Comparison of ENCODE assay signal across 14 mouse cellular contexts in the genomic region with DNA sequence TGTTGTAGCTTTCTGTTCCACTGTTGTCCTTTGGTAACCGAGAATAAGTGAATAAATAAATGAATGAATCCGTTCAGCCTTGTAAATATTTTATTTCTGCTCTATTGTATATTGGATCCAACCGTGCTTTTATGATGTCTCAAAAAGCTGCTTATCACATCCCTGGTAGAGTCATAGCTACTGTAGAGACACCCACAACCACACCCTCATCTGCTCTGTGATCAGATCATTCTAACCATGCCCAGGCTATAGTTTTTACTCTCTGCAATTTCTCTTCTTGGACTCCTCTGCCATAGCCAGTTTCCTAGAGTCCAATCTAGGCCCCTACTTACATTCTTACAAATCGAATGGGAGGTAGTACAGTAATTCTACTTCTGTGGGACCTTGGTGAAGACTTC. TPM values are rescaled to one million over a fixed set of nuclear protein-coding genes. Genes with fewer than 3 reads are reported as not detected.
DNase-seq lines count a peak whose midpoint lies in the region; ATAC-seq lines count a peak whose summit lies in the region.
"Had no signal": no experiment of that assay in that cellular context is flagged by ENCODE, and none has a peak within 500 bp of the region (broad histone marks: within the 10 kb centered on the region; RNA-seq: fewer than 3 reads in every experiment).

No protein-coding gene starts in this region.

- H3K36me3 ChIP-seq in heart, embryonic 10.5 days: no peaks in the 10 kb centered on the region
- H3K36me3 ChIP-seq in megakaryocyte, embryonic 14.5 days (replicated peaks; ENCODE audit: low read length): no peaks in the 10 kb centered on the region
- H3K36me3 ChIP-seq in limb, embryonic 15.5 days: no peaks in the 10 kb centered on the region
- H3K36me3 ChIP-seq in stomach, embryonic 15.5 days: no peaks in the 10 kb centered on the region

- 75% methylated on average over 4 of the region's 4 CpGs for WGBS in heart, embryonic 10.5 days
- WGBS in limb, embryonic 15.5 days: 64% methylated on average over 4 of the region's 4 CpGs
- 50% methylated on average over 4 of the region's 4 CpGs for WGBS in stomach, embryonic 15.5 days

- peaks cover 64% of the 10 kb centered on the region for H3K4me1 ChIP-seq in heart, embryonic 10.5 days
- H3K4me1 ChIP-seq in megakaryocyte, embryonic 14.5 days: peaks cover 88% of the 10 kb centered on the region
- peaks cover 10% of the 10 kb centered on the region for H3K4me1 ChIP-seq in limb, embryonic 15.5 days
- H3K4me1 ChIP-seq in stomach, embryonic 15.5 days: peaks cover 20% of the 10 kb centered on the region; the same call in 1 of the 2 replicates

- no peak for ATAC-seq in megakaryocyte, adult 5-6 weeks (ENCODE audit: poor library complexity, severe bottlenecking)
- ATAC-seq in limb, embryonic 15.5 days (ENCODE audit: insufficient number of reproducible peaks, low FRiP score, low TSS enrichment, low read depth): no peak
- peak; percentile 51; the same call in 1 of the 2 replicates for ATAC-seq in stomach, embryonic 15.5 days (ENCODE audit: insufficient read depth, low FRiP score, low read depth)
- ATAC-seq: forebrain, embryonic 14.5 days; Patski had no signal

- H3K9ac ChIP-seq in limb, embryonic 15.5 days: no peak overlapping the region
- H3K9ac ChIP-seq in stomach, embryonic 15.5 days: no peak overlapping the region

- H3K27ac ChIP-seq in heart, embryonic 10.5 days: peak overlapping the region; percentile 90
- peak overlapping the region; percentile 59; the same call in 1 of the 2 replicates for H3K27ac ChIP-seq in limb, embryonic 15.5 days
- H3K27ac ChIP-seq in stomach, embryonic 15.5 days: peak overlapping the region; percentile 73; the same call in 1 of the 2 replicates

- no peak for DNase-seq in heart, embryonic 10.5 days (ENCODE audit: low spot score)
- no peak for DNase-seq in heart, adult 18-20 months
- DNase-seq in adipocyte (ENCODE audit: low spot score): no peak
- DNase-seq in kidney, adult 11 months: no peak
- DNase-seq: adrenal gland, postnatal 36 days; cerebellum, postnatal 25 days had no signal

- H3K9me3 ChIP-seq in heart, embryonic 10.5 days: no peaks in the 10 kb centered on the region
- H3K9me3 ChIP-seq in megakaryocyte, embryonic 14.5 days: no peaks in the 10 kb centered on the region
- H3K9me3 ChIP-seq in limb, embryonic 15.5 days: no peaks in the 10 kb centered on the region
- H3K9me3 ChIP-seq in stomach, embryonic 15.5 days: no peaks in the 10 kb centered on the region

- H3K27me3 ChIP-seq in heart, embryonic 10.5 days (ENCODE audit: insufficient read depth, poor library complexity, severe bottlenecking): no peaks in the 10 kb centered on the region
- H3K27me3 ChIP-seq in megakaryocyte, embryonic 14.5 days (replicated peaks): no peaks in the 10 kb centered on the region
- no peaks in the 10 kb centered on the region for H3K27me3 ChIP-seq in limb, embryonic 15.5 days
- no peaks in the 10 kb centered on the region for H3K27me3 ChIP-seq in stomach, embryonic 15.5 days (replicated peaks)
- H3K27me3 ChIP-seq: Patski had no signal

- no peak overlapping the region for H3K4me3 ChIP-seq in heart, embryonic 10.5 days
- peak overlapping the region; percentile 52 for H3K4me3 ChIP-seq in megakaryocyte, embryonic 14.5 days (replicated peaks)
- no peak overlapping the region for H3K4me3 ChIP-seq in limb, embryonic 15.5 days
- H3K4me3 ChIP-seq in stomach, embryonic 15.5 days (replicated peaks): no peak overlapping the region

- H3K4me2 ChIP-seq in limb, embryonic 15.5 days: no peak overlapping the region
- no peak overlapping the region for H3K4me2 ChIP-seq in stomach, embryonic 15.5 days

RNA-seq across cellular contexts. Expression of gene Ddc, which starts 12.7 kb away (rescaled TPM):
- 34.5 and 42.8 TPM in 2 replicates for polyA plus RNA-seq in heart, embryonic 10.5 days (2016; fragmentation: Nextera tagmentation; extraction: Ambion mirVana)
- 1 to 10 TPM; 1.3 to 1.9 TPM for total RNA-seq in heart, adult 18-20 months (2021)
- polyA plus RNA-seq in megakaryocyte, embryonic 14.5 days (2012; ENCODE audit: insufficient read depth, low replicate concordance): not detected in 2 replicates
- total RNA-seq in megakaryocyte, adult 5-6 weeks (2015): 0.23 and 0.38 TPM in 2 replicates
- 0.16 TPM in 1 of 2 replicates, not detected in the other for total RNA-seq in megakaryocyte, adult 5-6 weeks (2017)
- polyA plus RNA-seq in limb, embryonic 15.5 days (2015; fragmentation: Nextera tagmentation; extraction: Ambion mirVana): 17.6 and 35.9 TPM in 2 replicates
- polyA plus RNA-seq in stomach, embryonic 15.5 days (2015; fragmentation: Nextera tagmentation; extraction: Ambion mirVana): 48.5 and 57.0 TPM in 2 replicates
- total RNA-seq: hematopoietic stem cell, adult 5-6 weeks; monocyte, adult 5-6 weeks had no signal

Comparison
In these comparisons a context has a peak if more than half of its experiments do, and no peak if none do; other contexts are left out.
1. RNA of gene Ddc, which starts 12.7 kb away (polyA plus RNA-seq): 48.5 to 57.0 TPM in stomach, embryonic 15.5 days, 34.5 to 42.8 TPM in heart, embryonic 10.5 days and 17.6 to 35.9 TPM in limb, embryonic 15.5 days; not detected in megakaryocyte, embryonic 14.5 days; every median in the first group is over 10 times any median in the second.
2. Peak in every context shown above with its lines, with median percentiles within 50 percentile points of each other: H3K27ac ChIP-seq.